Mouse (Mus musculus) testis, adult 2 months (tissue): Measurements from ENCODE around the gene Kcnk12.

ENCODE experiments used
- CTCF ChIP-seq: fragments of 200-500 bp; IDR thresholded peaks from 2 replicates; pipeline ENCODE4 v1.5.1; 2012; ENCODE audit warnings: low read depth, mild to moderate bottlenecking, inconsistent platforms, low read length, moderate library complexity; ENCODE audit not compliant: control insufficient read depth, insufficient read depth, insufficient replicate concordance
- POLR2A ChIP-seq: fragments of 200-500 bp; IDR thresholded peaks from 2 replicates; pipeline ENCODE4 v1.6.1; 2012; ENCODE audit warnings: low read depth, mild to moderate bottlenecking, inconsistent platforms, low read length, moderate library complexity; ENCODE audit not compliant: control insufficient read depth

GRCm38 (mm10) chr17:87781244-87781643 lies 16.6 kb downstream of the Kcnk12 start:
- TF ChIP-seq CTCF: no peak
- no peak for TF ChIP-seq POLR2A
